Mouse (Mus musculus) heart, adult 2 months (tissue): ENCODE results near the gene Nfe2l2.

ENCODE experiments used
- CTCF ChIP-seq: fragments of 200-600 bp; IDR thresholded peaks from 2 replicates; pipeline ENCODE4 v1.8.1; 2022; ENCODE audit warnings: antibody characterized with exemption, mild to moderate bottlenecking, moderate library complexity
- EP300 ChIP-seq: fragments of 200-500 bp; IDR thresholded peaks from 2 replicates; pipeline ENCODE4 v1.6.1; 2011; ENCODE audit warnings: low read depth, low read length, control low read depth; ENCODE audit not compliant: insufficient read depth
- POLR2A ChIP-seq: fragments of 200-500 bp; IDR thresholded peaks from 2 replicates; pipeline ENCODE4 v1.6.1; 2011; ENCODE audit warnings: mild to moderate bottlenecking, low read depth, low read length, control low read depth; ENCODE audit not compliant: insufficient read depth

DNA sequence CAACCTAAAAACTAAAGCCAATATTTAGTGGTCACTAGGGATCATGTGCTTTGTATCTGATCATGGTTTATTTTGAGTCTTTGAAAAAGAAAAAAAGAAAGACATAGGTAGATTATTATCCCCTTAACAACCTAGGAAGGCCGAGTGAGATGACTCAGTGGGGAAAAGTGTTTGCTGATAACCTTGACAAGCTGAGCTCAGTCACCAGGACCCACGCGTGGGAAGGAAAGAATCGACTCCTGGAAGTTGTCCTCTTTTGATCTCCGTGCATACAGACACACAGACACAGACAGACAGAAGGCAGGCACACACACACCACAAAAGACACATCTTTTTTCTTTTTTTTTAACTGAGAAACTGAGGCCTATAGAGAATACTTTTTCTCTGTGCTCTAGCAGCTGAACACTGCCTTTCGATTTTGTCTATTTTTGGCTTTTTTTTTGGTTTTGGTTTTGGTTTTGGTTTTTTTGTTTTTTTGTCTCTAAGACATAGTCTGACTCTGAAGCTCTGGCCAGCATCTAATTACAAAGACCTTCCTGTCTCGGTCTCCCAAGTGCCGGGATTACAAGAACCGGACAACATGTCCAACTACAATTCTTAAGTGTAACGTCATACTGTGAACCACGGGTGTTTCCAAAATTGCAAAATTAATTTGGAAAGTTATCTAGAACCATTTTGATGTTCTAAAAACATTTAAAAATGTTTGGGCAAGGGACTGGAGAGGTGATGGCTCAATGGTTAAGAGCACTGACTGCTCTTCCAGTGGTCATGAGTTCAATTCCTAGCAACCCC lies 16.0 kb upstream of the Nfe2l2 start:
- no peak for TF ChIP-seq CTCF
- TF ChIP-seq EP300, result no peak
- no peak for TF ChIP-seq POLR2A
